Mouse (Mus musculus) stomach, postnatal 0 days (tissue): ENCODE data around the gene Shld2.

Experiments used
- CTCF ChIP-seq: IDR thresholded peaks from 2 replicates; pipeline ENCODE4 v1.5.1; 2016; ENCODE audit warnings: antibody characterized with exemption, low read depth, mild to moderate bottlenecking, moderate library complexity
- EP300 ChIP-seq: optimal IDR thresholded peaks from 2 replicates; pipeline ENCODE3; 2016; ENCODE audit warnings: antibody characterized with exemption

DNA sequence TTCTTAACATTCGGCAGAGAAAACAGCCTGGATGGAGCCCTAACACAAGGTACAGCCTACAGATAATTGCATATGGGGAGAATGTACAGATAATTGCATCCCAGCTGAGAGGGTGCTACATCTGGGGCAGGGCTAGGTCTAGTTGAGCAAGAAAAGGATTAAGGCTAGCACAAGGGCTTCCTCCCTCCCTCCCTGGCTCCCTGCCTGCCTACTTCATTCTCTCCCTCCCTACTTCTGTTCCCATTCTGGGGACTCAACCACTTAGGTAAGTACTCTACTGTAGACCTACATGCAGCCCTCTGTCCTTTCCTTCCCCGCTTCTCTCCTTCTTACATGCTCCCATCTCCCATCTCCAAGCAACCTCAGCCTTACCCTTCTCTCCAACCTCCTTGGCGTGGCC, 43.0 kb upstream of the Shld2 start:
- TF ChIP-seq CTCF (no peak), EP300 (no peak)
